Mouse (Mus musculus) embryo, embryonic 10.5 days (tissue): ENCODE measurements around the gene Ccnd3.
"Not testable (repeated sequence)": the region's sequence is repeated elsewhere in the genome, so short reads cannot be mapped to it uniquely, and the experiment has no call there.

ENCODE experiments used
- DNase-seq: peaks from one replicate; pipeline ENCODE4 v3.0.0-alpha.2; 2015; ENCODE audit warnings: low spot score

Gene Ccnd3

DNA sequence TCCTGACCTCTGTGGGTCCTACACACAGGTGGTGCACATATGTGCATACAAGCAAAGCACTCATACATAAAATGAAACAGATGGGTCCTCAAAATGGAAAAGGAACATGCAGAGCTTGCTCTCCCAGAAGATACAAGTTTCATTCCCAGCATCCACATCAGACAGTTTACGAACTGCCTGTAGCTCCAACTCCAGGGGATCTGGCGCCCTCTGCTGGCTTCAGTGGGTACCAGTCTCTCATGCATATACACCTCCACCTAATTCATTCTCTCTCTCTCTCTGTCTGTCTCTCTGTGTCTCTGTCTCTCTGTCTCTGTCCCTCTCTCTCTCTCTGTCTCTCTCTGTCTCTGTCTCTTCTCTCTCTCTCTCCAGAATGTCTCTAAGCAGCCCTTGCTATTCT is 22.4 kb upstream of the Ccnd3 start:
- DNase-seq, result peak; percentile 81

- peak; percentile 61 for DNase-seq
These were observed 20.5 kb upstream of the Ccnd3 start for GRCm38 (mm10) chr17:47484241-47484921.

DNA sequence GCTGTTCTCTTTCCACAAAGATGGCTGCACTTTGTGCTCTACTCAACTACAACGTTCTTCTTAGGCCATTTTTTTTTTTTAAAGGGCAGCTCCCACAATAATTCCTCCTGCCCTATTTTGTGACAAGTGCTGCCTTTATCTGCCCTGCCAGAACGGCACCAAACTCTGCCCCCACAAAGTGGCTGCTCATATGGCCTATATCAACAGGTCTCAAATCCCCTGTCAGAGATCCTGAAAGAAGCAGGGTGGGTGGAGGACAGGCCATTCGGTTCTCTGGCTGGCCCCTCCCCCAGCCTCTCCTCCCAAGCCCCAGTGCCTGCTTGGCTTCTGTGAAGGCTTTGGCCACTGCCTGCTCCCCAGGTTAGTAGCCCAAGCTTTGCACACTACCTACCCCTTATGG is 19.9 kb upstream of the Ccnd3 start:
- DNase-seq, result no peak

DNA sequence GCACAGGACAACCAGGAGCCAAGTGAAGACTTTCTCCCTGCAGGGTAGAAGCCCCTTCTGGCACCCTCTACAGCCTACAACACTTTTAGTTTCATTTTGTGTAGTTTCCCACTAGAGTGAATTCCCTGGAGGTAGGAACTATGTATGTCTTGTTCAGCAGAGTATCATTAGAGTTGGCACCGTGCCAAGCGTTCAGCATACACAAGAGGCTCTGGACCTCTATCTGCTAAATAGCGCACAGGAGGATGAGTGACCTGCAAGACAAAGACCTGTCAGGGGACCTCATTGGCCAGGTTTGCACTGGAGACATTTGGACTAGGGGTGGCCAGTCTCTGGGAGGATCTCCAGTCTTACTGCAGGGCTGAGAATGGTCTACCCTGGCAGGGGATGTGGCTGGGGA is 19.1 kb upstream of the Ccnd3 start:
- no peak for DNase-seq

GRCm38 (mm10) chr17:47490791-47491190 is 14.1 kb upstream of the Ccnd3 start:
- DNase-seq, result no peak

DNA sequence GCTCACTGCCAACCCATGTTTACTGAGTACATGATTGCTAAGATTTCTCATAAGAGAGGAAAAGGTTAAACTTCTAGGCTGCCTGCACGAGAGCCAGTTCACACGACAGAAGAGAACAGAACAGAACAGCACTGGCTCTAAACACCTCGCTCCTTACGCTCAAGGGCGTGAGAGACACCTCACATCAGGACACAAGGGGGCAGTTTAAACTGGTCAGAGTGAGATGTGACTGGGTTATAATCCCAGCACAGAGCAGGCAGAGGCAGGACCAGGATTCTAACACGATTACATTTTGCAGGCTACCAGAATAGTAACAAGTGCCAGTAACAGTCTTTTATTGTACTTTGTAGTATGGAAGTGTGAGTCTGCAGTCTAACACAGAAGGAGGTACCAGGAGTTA is 12.1 kb upstream of the Ccnd3 start:
- DNase-seq, result no peak

DNA sequence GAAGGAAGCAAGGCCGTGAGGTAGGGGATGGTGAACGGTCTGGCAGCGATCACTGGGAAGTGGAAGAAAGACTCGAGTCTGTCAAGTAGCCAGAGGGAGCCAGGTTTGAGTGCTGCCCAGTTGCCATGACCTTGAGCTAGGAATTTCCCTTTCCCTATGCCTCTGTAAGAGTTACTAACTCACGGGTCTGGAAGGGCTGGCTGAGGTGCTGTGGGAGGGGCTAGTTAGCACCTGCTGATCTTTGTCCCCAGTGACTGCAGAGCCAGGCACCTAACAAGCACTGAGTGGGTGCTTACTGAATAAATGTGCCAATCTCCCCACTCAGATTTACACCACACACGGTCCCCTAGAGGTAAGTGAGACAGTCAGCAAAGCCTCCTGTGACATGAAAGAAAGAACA is 11.2 kb upstream of the Ccnd3 start:
- DNase-seq, result no peak

DNA sequence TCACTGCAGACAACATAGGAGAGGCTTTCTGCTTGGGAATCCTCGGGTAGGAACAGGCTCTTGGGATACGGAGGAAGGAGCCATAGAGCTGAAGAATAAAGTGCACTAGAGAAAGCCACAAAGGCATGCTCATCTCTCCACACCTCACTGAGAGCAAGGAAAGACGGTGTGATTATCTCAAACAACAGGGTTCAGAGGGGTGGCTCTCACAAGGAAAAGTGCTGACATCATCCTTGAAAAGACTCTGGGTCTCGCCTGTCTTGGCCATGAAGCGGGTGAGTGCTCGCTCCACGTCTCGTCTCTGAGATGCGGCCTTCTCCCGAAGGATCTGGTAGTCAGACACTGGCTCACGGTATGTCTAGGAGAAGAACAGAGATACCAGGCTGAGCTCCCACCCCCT is 10.7 kb upstream of the Ccnd3 start:
- no peak for DNase-seq

DNA sequence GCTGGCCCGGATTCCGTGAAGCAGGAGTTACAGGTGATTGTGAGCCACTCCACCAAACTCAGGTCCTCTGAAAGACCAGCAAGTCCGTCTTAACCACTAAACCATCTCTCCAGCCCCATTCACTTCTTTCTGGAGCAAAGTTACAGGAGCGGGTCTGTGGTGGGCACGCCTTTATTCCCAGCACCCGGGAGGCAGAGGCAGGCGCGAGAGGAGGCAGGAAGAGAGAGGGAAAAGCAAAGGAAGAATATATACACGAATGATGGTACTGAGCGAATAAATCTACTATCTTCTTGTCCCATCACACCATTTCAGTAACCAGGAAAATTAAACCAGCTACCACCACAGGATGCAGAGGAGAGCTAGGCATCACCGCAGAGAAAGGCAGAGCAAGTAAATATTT is 3.3 kb upstream of the Ccnd3 start:
- no peak for DNase-seq

DNA sequence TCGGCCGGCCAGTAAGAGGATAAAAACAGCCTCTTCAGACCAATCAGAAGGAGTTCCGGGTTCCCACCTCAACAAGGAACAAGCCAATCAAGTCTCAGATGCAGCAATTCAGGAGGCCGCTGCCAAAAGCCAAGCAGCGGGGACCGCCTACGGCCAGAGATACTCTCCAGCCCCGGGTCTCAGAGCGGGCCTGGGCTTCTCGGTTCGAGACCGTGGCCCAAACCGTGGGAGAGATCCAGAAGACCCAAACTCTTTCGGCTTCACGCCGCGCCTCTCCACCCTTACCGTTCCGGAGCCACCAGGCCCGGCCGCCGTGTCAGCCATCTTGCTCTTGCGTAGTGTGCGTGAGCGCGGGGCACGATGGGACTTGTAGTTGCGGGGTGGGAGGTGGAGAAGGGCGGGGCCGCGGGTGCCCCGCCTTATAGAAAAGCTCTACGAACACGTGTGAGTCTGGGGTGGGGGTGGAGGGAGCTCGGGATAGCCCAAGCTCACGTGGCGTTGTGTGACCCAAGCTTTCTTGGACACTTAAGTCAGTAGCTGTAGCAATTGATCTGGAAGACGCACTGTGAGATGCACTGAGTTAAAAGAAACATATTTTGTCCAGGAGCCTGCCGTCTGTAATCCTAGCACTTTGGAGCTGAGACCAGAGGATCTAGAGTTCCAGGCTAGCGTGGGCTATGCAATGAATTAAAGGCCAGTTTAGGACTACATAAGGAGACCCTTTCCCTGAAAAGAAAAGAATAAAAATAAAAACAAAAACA is 2.7 kb upstream of the Ccnd3 start, which contains the start of gene Taf8:
Gene Taf8 (minus strand): TSS at position 347 of the 761 bp plus-strand sequence.
- peak; percentile 97 for DNase-seq

DNA sequence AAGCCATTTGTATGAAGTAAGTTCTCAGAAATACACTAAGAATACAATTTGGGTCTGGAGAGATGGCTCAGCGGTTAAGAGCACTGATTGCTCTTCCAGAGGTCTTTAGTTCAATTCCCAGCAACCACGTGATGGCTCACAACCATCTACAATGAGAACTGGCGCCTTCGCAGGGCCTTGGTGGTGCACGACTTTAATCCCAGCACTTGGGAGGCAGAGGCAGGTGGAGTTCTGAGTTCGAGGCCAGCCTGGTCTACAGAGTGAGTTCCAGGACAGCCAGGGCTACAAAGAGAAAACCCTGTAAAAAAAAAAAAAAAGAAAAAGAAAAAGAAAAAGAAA is 2.2 kb upstream of the Ccnd3 start:
- not testable (repeated sequence) for DNase-seq

GRCm38 (mm10) chr17:47503689-47504088 is 1.2 kb upstream of the Ccnd3 start:
- no peak for DNase-seq

- DNase-seq, result no peak
These were observed 623 bp upstream of the Ccnd3 start for GRCm38 (mm10) chr17:47504228-47504627.

GRCm38 (mm10) chr17:47505566-47505965 is 715 bp downstream of the Ccnd3 start:
- DNase-seq, result no peak

- no peak for DNase-seq
These were observed 1.2 kb downstream of the Ccnd3 start for GRCm38 (mm10) chr17:47506042-47506441.

DNA sequence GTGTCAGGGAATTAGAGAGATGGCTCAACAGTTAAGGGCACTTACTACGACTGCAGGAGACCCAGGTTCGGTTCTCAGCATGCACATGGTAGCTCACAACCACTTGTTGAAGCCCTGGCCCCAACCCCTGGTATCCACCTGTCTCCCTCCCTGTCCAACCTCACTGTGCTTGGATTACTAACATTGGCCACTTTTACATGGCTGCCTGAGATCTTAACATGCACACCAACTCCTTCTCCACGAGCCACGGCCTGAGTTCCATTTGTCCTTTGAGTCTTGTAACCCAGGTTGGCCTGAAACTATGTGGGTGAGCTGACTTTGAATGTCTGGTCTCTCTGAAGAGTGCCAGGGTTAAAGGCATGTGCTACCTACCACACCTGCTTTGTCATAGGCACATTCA is 1.8 kb downstream of the Ccnd3 start:
- no peak for DNase-seq

DNA sequence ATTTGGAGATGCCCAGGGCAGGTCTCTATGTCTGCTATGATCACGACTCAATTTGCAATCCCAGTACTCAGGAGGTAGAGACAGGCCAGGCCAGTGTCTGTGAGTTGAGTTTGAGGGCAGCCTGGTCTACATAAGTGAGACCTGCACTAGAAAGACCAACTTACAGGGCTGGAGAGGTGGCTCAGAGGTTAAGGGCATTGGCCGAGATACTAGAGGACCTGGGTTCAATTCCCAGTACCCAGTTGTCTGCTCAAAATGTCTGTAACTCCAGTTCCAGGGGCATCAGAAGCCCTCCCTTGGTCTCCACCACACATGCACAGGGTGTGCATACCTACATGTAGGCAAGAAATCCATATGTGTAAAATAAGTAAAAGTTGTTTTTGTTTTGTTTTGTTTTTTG is 2.7 kb downstream of the Ccnd3 start:
- DNase-seq, result no peak

DNA sequence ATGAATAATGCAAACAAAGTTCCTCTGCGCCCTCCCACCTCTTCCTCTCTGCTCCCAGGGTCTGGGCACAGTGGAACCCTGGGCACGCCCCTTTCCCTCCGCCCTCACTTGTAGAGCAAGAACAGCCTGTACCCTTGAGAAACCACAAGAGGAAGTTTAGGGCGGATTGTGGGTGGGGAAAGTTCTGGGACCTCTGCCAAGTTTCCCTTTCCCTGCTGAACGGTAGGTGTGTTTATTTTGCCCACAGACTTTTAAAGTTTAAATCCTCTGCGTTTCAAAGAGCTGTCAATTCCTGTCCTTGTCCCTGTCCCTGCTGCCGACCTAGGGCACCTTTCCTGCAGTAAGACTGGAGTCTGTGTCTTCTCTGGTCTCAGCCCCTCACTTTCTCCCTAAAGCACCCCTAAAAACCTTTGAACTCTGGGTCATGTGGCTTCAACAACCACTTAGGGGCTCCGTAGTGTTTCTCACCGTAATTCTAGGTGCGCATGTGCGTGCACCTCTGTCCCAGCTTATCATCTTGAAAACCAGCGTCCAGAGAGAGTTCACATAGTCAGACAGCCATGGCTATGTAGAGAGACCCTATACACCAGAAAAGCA is 3.3 kb downstream of the Ccnd3 start:
- DNase-seq, result peak; percentile 42

DNA sequence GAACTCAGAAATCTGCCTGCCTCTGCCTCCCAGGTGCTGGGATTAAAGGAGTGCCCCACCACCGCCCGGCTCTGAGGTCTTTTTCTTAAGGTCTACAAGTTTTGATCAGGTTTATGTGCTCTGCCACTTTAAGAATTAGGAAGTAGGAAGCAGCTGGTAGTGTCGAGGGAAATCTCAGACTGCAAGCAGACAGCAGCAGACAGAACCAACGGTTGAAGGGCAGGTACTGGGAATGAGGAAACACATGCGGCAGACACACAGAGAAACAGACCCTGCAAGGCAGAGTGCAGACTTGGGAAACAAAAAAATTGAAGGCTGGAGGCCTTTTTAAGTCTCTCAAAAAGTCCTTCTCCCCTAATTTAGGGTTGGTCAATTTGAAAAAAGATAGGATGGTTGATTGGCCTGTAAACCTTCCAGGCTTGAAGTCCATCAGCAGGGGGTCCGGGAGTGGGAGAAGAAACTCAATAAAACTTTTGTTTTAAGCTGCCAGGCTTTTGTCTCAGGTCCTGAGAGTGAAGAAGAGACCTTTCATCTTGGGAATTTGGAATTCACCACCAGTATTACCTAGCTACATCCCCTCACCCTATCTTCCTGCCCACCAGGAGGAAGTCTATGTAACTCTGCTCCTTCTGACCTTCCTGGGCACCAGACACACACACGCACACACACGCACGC is 4.3 kb downstream of the Ccnd3 start:
- DNase-seq, result no peak

GRCm38 (mm10) chr17:47511111-47512020 is 6.5 kb downstream of the Ccnd3 start:
- peak; percentile 98 for DNase-seq

DNA sequence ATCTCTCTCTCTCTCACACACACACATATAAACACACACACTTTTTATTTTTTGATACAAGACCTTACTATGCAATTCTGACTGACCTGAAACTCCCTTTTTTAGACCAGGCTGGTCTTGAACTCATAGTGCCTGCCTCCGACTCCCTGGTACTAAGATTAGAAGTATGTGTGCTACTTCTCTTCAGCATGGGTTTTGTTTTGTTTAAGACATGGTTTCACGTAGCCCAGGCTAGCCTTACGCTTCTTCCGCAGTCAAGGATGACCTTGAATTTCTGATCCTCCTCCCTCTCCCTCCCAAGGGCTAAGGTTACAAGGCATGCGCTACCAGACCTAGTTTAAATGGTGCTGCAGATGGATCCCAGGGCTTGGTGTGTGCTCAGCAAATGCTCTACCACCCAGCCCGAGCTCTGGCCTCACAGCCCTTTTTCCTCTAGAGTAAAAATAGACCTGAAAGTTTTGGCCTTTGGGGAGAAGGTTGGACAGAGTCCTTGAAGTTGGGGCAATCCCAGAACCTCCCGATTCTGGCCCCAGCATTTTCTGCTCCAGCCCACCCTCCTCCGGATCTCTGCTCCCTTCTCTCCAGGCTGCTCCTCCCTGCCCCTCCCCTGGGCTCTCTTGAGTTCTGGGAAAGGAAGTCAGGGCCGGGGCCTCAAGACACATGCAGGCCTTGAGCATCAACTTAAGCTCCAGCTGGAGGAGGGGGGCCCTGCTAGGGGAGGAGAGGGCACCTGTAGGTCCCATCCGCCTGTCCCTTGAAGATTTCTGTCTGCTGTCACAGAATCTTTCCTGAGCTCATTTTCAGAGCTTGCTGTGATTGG is 8.3 kb downstream of the Ccnd3 start:
- DNase-seq, result no peak
